In the genomic region with DNA sequence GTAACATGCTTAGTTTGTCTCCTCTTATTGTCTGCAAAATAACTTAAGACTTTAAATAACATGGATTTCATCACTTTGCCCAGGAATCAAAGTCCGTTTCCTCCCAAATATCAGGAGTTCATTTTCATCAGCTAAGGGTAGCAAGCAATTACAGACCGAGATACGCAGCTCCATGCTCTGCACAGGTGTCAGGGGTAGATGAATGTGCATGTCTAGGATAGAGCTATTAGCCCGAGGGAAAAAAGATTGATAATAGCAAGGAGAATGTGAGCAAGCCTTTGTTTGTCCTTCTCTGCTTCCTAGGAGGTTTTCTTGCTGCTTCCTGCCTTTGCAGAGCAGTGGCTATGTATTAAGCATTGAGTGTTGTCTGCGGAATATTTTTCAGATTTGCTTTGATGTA, we compare ENCODE assay signal across 29 mouse cellular contexts.
DNase-seq lines count a peak whose midpoint lies in the region; ATAC-seq and TF ChIP-seq lines count a peak whose summit lies in the region.
"Had no signal": no experiment of that assay in that cellular context is flagged by ENCODE, and none has a peak within 500 bp of the region (broad histone marks: within the 10 kb centered on the region; RNA-seq: fewer than 3 reads in every experiment).

No protein-coding gene starts in this region.

- no peaks in the 10 kb centered on the region for H3K36me3 ChIP-seq in hindbrain, embryonic 12.5 days
- no peaks in the 10 kb centered on the region for H3K36me3 ChIP-seq in hindbrain, embryonic 10.5 days
- no peaks in the 10 kb centered on the region for H3K36me3 ChIP-seq in midbrain, postnatal 0 days (ENCODE audit: insufficient read depth, low read length)
- no peaks in the 10 kb centered on the region for H3K36me3 ChIP-seq in midbrain, embryonic 13.5 days
- no peaks in the 10 kb centered on the region for H3K36me3 ChIP-seq in hindbrain, embryonic 14.5 days (replicated peaks; ENCODE audit: control insufficient read depth, insufficient read depth)
- H3K36me3 ChIP-seq: embryonic facial prominence, embryonic 10.5 days; embryonic facial prominence, embryonic 13.5 days; forebrain, embryonic 12.5 days; G1E had no signal

- H3K4me3 ChIP-seq in hindbrain, embryonic 12.5 days, result no peak overlapping the region
- no peak overlapping the region for H3K4me3 ChIP-seq in hindbrain, embryonic 10.5 days
- no peak overlapping the region for H3K4me3 ChIP-seq in midbrain, postnatal 0 days (ENCODE audit: low read depth, low read length)
- no peak overlapping the region for H3K4me3 ChIP-seq in midbrain, embryonic 13.5 days (replicated peaks)
- no peak overlapping the region for H3K4me3 ChIP-seq in hindbrain, embryonic 14.5 days (replicated peaks; ENCODE audit: low read length)
- H3K4me3 ChIP-seq: embryonic facial prominence, embryonic 10.5 days; embryonic facial prominence, embryonic 13.5 days; erythroblast, embryonic 14.5 days; forebrain, embryonic 12.5 days had no signal

- no peak for ATAC-seq in hindbrain, embryonic 12.5 days (ENCODE audit: low FRiP score)
- no peak for ATAC-seq in midbrain, postnatal 0 days (ENCODE audit: low FRiP score)
- ATAC-seq in midbrain, embryonic 13.5 days, result no peak
- ATAC-seq in hindbrain, embryonic 14.5 days (ENCODE audit: low FRiP score), result no peak
- no peak for ATAC-seq in granulocyte monocyte progenitor cell, adult 5-6 weeks (replicated peaks; ENCODE audit: poor library complexity, severe bottlenecking)
- ATAC-seq: forebrain, embryonic 16.5 days; inflammation-experienced regulatory T-cells, adult 6 months; intestine, embryonic 16.5 days; Patski had no signal

- H3K4me1 ChIP-seq in hindbrain, embryonic 12.5 days, result no peaks in the 10 kb centered on the region; the same call in 1 of the 2 replicates
- 0 out of 2 replicates have a peak, but pooled peaks cover 2% of the 10 kb centered on the region for H3K4me1 ChIP-seq in hindbrain, embryonic 10.5 days (replicated peaks)
- no peaks in the 10 kb centered on the region for H3K4me1 ChIP-seq in midbrain, postnatal 0 days (ENCODE audit: insufficient read depth, low read length)
- H3K4me1 ChIP-seq in midbrain, embryonic 13.5 days (replicated peaks), result no peaks in the 10 kb centered on the region
- H3K4me1 ChIP-seq in hindbrain, embryonic 14.5 days (replicated peaks; ENCODE audit: control insufficient read depth, insufficient read depth, low read length), result 0 out of 2 replicates have a peak, but pooled peaks cover 5% of the 10 kb centered on the region
- H3K4me1 ChIP-seq: embryonic facial prominence, embryonic 13.5 days; forebrain, embryonic 12.5 days had no signal

- H3K27ac ChIP-seq in hindbrain, embryonic 12.5 days, result peak overlapping the region; percentile 56
- H3K27ac ChIP-seq in hindbrain, embryonic 10.5 days, result no peak overlapping the region
- H3K27ac ChIP-seq in midbrain, postnatal 0 days (ENCODE audit: low read depth, low read length), result no peak overlapping the region
- H3K27ac ChIP-seq in midbrain, embryonic 13.5 days, result no peak overlapping the region
- 0 out of 2 replicates have a peak overlapping the region, but pooled peaks have one; percentile 44 for H3K27ac ChIP-seq in hindbrain, embryonic 14.5 days
- H3K27ac ChIP-seq: embryonic facial prominence, embryonic 10.5 days; embryonic facial prominence, embryonic 13.5 days; forebrain, embryonic 12.5 days had no signal

- H3K9ac ChIP-seq in hindbrain, embryonic 12.5 days, result no peak overlapping the region
- H3K9ac ChIP-seq in midbrain, postnatal 0 days (replicated peaks; ENCODE audit: low read length, poor library complexity, severe bottlenecking), result no peak overlapping the region
- H3K9ac ChIP-seq in midbrain, embryonic 13.5 days (replicated peaks), result no peak overlapping the region
- no peak overlapping the region for H3K9ac ChIP-seq in hindbrain, embryonic 14.5 days
- H3K9ac ChIP-seq: embryonic facial prominence, embryonic 13.5 days; forebrain, embryonic 12.5 days had no signal

- DNase-seq in hindbrain, embryonic 10.5 days (ENCODE audit: low spot score), result no peak
- DNase-seq in midbrain, postnatal 0 days (ENCODE audit: low spot score), result peak; percentile 9
- peak; percentile 14 for DNase-seq in brain, embryonic 14.5 days (ENCODE audit: low read depth)
- DNase-seq in hindbrain, embryonic 14.5 days (ENCODE audit: low spot score), result peak; percentile 45
- DNase-seq in urinary bladder, postnatal 36 days (ENCODE audit: low spot score in 2 of 2), result no peak
- DNase-seq: adrenal gland, postnatal 10 days; B cell, adult 2 months; cerebellum, adult 11-12 months; cerebellum, adult 8-10 months; cerebellum, postnatal 10 days; cerebellum, postnatal 36 days; embryo, embryonic 11 days; gastrocnemius, postnatal 10 days; gastrocnemius, postnatal 36 days; heart, adult 11 months had no signal

- 53% methylated on average over 5 of the region's 5 CpGs for WGBS in hindbrain, embryonic 12.5 days
- WGBS in hindbrain, embryonic 10.5 days, result 82% methylated on average over 5 of the region's 5 CpGs
- WGBS in midbrain, postnatal 0 days, result 58% methylated on average over 5 of the region's 5 CpGs
- 69% methylated on average over 5 of the region's 5 CpGs for WGBS in midbrain, embryonic 13.5 days
- 48% methylated on average over 5 of the region's 5 CpGs for WGBS in hindbrain, embryonic 14.5 days

- H3K4me2 ChIP-seq in hindbrain, embryonic 12.5 days (replicated peaks), result no peak overlapping the region
- no peak overlapping the region for H3K4me2 ChIP-seq in midbrain, postnatal 0 days (ENCODE audit: low read depth, low read length, poor library complexity, severe bottlenecking)
- H3K4me2 ChIP-seq in midbrain, embryonic 13.5 days (replicated peaks), result no peak overlapping the region
- no peak overlapping the region for H3K4me2 ChIP-seq in hindbrain, embryonic 14.5 days (replicated peaks)
- H3K4me2 ChIP-seq: embryonic facial prominence, embryonic 13.5 days; forebrain, embryonic 12.5 days; heart, embryonic 11.5 days had no signal

- no peak for TF ChIP-seq CTCF in midbrain, postnatal 0 days (IDR thresholded peaks at IDR 0.05)
- TF ChIP-seq CTCF in brain, embryonic 14.5 days (IDR thresholded peaks at IDR 0.05; ENCODE audit: borderline replicate concordance, extremely low read depth, insufficient read depth, insufficient read length), result no peak

- TF ChIP-seq POLR2A in brain, embryonic 14.5 days (IDR thresholded peaks at IDR 0.05; ENCODE audit: borderline replicate concordance, extremely low read depth, insufficient read depth, insufficient read length, poor library complexity, severe bottlenecking), result no peak

- no peaks in the 10 kb centered on the region for H3K27me3 ChIP-seq in hindbrain, embryonic 12.5 days
- no peaks in the 10 kb centered on the region for H3K27me3 ChIP-seq in hindbrain, embryonic 10.5 days (ENCODE audit: insufficient read depth, poor library complexity, severe bottlenecking)
- no peaks in the 10 kb centered on the region for H3K27me3 ChIP-seq in midbrain, postnatal 0 days (ENCODE audit: insufficient read depth, low read length)
- no peaks in the 10 kb centered on the region for H3K27me3 ChIP-seq in midbrain, embryonic 13.5 days
- H3K27me3 ChIP-seq in hindbrain, embryonic 14.5 days (ENCODE audit: control insufficient read depth, insufficient read depth, low read length), result no peaks in the 10 kb centered on the region
- H3K27me3 ChIP-seq: CH12.LX; embryonic facial prominence, embryonic 13.5 days; forebrain, embryonic 12.5 days; Patski had no signal

- H3K9me3 ChIP-seq in hindbrain, embryonic 12.5 days (replicated peaks), result no peaks in the 10 kb centered on the region
- no peaks in the 10 kb centered on the region for H3K9me3 ChIP-seq in hindbrain, embryonic 10.5 days
- no peaks in the 10 kb centered on the region for H3K9me3 ChIP-seq in midbrain, postnatal 0 days (ENCODE audit: low read length)
- no peaks in the 10 kb centered on the region for H3K9me3 ChIP-seq in midbrain, embryonic 13.5 days
- H3K9me3 ChIP-seq in hindbrain, embryonic 14.5 days (ENCODE audit: control insufficient read depth, low read length), result no peaks in the 10 kb centered on the region
- H3K9me3 ChIP-seq: embryonic facial prominence, embryonic 10.5 days; embryonic facial prominence, embryonic 13.5 days; forebrain, embryonic 12.5 days had no signal

Comparison
In these comparisons a context has a peak if more than half of its experiments do, and no peak if none do; other contexts are left out.
1. H3K27ac ChIP-seq: peak in hindbrain, embryonic 12.5 days (single experiment) and hindbrain, embryonic 14.5 days (single experiment); none in hindbrain, embryonic 10.5 days (single experiment), midbrain, postnatal 0 days (single experiment) and midbrain, embryonic 13.5 days (single experiment).
2. DNase-seq: peak in midbrain, postnatal 0 days (single experiment), brain, embryonic 14.5 days (single experiment) and hindbrain, embryonic 14.5 days (single experiment); none in hindbrain, embryonic 10.5 days (single experiment) and urinary bladder, postnatal 36 days (0 of 2).